Comparison of ENCODE assay signal across 15 mouse cellular contexts in the genomic region with DNA sequence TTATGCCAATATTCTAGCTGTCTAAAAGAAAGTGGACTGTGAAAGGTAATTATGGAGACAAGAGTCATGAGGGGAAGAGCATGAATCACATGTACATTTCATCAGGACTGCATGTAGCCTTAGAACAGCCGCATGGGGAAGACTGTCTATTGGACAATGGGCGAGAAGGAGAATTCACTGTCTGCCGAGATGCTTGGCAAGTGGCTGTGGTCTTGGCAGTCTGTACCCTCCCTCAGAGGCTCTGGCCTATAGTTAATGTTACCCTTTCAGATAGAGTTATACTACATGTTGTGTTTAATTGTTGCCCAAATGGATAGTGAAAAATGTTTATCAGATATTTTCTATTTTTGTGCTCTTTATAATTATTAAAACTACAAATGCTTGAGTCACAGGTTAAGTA.
"Had no signal": no experiment of that assay in that cellular context is flagged by ENCODE, and none has a peak within 500 bp of the region (broad histone marks: within the 10 kb centered on the region; RNA-seq: fewer than 3 reads in every experiment).

No protein-coding gene starts in this region.

- H3K9ac ChIP-seq: limb, embryonic 12.5 days; liver, embryonic 13.5 days; liver, postnatal 0 days; lung, embryonic 15.5 days; midbrain, embryonic 12.5 days; neural tube, embryonic 12.5 days had no signal

- H3K4me3 ChIP-seq: layer of hippocampus, adult 2 months; limb, embryonic 12.5 days; liver, embryonic 13.5 days; lung, embryonic 15.5 days; megakaryocyte, embryonic 14.5 days; midbrain, embryonic 12.5 days; neural tube, embryonic 12.5 days had no signal

- H3K4me1 ChIP-seq: limb, embryonic 12.5 days; lung, embryonic 15.5 days; midbrain, embryonic 12.5 days; neural tube, embryonic 12.5 days had no signal

- DNase-seq: kidney, postnatal 10 days; kidney, postnatal 4 days; liver; liver, embryonic 13.5 days; liver, postnatal 0 days; lung, postnatal 14 days; thymus, adult 18-20 months; thymus, postnatal 14 days had no signal

- H3K27ac ChIP-seq: layer of hippocampus, adult 2 months; limb, embryonic 12.5 days; liver, embryonic 13.5 days; lung, embryonic 15.5 days; macrophage; midbrain, embryonic 12.5 days; neural tube, embryonic 12.5 days had no signal

- H3K4me2 ChIP-seq: limb, embryonic 12.5 days; liver, embryonic 13.5 days; lung, embryonic 15.5 days; midbrain, embryonic 12.5 days; neural tube, embryonic 12.5 days had no signal

- H3K36me3 ChIP-seq: liver, embryonic 13.5 days; lung, embryonic 15.5 days; midbrain, embryonic 12.5 days; neural tube, embryonic 12.5 days had no signal

- H3K27me3 ChIP-seq: limb, embryonic 12.5 days; liver, embryonic 13.5 days; lung, embryonic 15.5 days; megakaryocyte, embryonic 14.5 days; midbrain, embryonic 12.5 days; neural tube, embryonic 12.5 days had no signal

- H3K9me3 ChIP-seq: limb, embryonic 12.5 days; liver, embryonic 13.5 days; lung, embryonic 15.5 days; megakaryocyte, embryonic 14.5 days; midbrain, embryonic 12.5 days; neural tube, embryonic 12.5 days had no signal

- ATAC-seq: liver, postnatal 0 days had no signal
